Mouse (Mus musculus): Measurements from ENCODE around the gene Ppp1r14a.

GRCm38 (mm10) chr7:29280801-29281200 is 8.3 kb upstream of the Ppp1r14a start:
- no peak for TF ChIP-seq CTCF (conservative IDR thresholded peaks at IDR 0.05; ENCODE audit: low read length)
- TF ChIP-seq NANOG (IDR thresholded peaks at IDR 0.05; ENCODE audit: borderline replicate concordance, low read length): no peak
- TF ChIP-seq POU5F1 (IDR thresholded peaks at IDR 0.05; ENCODE audit: borderline replicate concordance, low read length): no peak

Measured in E14TG2a.4 (cell line).